Mouse (Mus musculus) urinary bladder, postnatal 14 days (tissue): ENCODE measurements around the gene Stag1.

ENCODE experiments used
- DNase-seq: peaks from one replicate; pipeline ENCODE4 v3.0.0; 2021; ENCODE audit warnings: low spot score

Stag1 gene

DNA sequence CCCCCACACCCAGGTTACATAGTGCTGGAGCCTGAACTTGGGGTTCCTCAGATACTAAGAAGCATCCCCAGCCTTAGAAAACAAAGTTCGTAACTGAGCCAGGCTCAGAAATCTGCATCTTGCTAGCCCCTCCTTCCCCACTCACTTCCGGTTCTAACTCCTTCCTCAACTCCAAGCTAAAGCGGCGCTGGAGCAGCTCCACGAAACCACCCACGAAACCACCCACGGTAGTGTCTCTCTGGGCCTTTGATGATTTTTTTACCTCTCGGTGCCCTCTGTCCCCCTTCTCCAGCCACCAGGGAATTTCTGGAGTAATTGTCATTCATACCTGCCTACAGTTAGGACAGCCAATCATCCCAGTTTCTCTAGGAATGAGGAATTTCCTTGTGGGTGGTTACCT is at the start of gene Stag1:
Gene Stag1, plus strand, starts transcription at position 253 of the 400 bp plus-strand sequence.
- DNase-seq, result no peak

DNA sequence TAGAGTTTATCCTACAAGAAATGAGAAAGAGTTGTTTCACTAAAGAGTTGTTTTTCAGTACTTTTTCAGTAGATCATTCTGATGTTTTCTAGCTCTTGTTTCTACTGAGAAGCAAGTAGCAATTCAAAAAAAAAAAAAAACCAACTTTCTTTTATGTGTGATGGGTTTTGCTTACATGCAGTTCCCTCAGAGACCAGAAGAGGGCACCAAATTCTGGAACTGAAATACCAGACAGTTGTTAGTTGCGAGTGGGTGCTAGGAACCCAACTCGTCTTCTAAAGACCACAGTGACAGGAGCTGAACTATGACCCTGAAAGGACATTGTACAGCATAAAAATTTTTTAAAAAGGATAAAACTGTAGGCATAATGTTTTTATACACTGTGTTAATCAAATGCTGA is 49.3 kb upstream of the Stag1 start:
- DNase-seq, result no peak

DNA sequence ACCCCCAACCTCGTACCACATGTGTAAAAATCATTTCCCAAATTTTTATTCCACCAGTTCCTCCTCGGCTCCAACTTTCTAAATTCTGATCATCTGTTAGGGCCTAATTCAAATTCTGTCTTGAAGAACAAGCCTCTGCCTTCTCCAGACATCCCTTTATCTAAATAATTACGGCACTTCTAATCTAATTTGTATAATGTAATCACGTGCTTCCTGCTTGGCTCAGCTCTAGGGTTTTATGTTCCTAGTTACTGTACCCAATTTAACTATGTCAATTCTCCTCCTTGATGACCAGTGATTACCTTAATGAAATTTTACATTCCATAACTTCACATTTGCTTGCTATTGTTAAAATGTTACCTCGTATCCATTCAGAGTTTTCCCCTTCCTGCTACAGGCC is 41.9 kb upstream of the Stag1 start:
- no peak for DNase-seq

DNA sequence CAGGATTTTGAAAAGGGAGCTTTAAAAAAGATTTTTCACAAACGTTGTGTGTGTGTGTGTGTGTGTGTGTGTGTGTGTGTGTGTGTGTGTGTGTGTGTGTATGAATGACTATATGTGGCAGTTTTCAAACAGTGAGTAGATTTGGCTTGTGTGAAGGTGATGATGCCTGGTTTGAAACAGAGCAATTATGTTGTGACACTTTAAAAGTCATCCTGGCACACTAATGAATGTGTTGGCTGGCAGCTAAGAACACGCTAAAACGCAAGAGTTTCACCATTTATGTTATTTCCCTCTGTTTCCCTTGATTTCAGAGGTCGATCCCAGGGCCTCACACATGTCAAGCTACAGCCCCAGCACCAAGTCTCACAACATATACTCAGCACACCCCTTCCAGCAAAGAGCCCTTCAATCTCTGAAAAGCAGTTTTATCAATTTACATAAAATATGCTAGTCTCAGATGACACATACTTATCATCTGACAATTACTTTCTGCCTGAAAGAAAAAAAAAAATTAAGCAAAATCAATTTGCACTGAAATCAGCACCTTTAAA is 39.5 kb upstream of the Stag1 start:
- no peak for DNase-seq

DNA sequence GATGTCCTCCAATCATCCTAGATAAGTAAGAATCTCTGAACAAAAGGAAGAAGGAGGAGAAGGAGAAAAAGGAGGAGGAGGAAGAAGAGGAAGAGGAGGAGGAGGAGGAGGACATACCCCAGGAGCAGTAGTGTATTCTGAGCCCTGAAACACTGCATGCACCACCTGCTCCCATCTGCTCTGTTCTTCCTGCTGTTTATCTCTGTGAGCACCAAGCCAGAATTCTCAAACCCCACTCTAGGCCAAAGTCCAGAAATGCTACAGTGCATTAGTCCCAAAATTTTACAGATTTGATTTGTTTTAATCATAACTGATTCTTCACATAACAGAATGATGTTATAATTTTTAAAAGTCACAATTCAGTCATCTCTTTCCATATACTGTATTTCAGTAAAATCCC is 38.6 kb upstream of the Stag1 start:
- no peak for DNase-seq

DNA sequence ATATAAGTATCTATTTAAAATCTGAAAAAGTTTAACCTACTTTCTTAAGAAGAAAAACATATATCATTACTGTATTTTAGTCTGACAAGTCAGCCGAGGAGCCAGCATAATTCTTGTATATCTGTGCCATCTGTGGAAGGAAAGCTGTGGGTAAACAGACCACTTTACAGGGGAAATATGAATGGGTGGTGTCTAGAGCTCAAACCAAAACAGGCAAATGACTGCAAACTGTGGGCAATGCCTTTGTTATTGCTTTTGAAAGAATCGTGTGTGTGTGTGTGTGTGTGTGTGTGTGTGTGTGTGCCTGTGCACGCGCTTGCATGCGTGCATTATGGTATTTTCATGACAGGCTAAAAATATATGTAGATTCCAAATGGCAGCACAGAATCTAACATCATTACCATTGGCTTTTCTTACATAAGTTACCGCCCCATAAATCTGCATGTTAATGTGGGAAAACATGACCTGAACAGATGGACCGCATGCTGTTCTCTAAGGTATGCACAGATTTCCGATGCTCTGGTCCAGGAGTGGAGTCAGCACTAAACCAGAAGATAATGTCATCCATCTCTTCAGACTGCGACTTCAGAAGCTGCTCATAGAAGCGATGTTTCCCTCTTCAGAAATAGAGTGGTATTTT is 37.2 kb upstream of the Stag1 start:
- DNase-seq, result no peak

DNA sequence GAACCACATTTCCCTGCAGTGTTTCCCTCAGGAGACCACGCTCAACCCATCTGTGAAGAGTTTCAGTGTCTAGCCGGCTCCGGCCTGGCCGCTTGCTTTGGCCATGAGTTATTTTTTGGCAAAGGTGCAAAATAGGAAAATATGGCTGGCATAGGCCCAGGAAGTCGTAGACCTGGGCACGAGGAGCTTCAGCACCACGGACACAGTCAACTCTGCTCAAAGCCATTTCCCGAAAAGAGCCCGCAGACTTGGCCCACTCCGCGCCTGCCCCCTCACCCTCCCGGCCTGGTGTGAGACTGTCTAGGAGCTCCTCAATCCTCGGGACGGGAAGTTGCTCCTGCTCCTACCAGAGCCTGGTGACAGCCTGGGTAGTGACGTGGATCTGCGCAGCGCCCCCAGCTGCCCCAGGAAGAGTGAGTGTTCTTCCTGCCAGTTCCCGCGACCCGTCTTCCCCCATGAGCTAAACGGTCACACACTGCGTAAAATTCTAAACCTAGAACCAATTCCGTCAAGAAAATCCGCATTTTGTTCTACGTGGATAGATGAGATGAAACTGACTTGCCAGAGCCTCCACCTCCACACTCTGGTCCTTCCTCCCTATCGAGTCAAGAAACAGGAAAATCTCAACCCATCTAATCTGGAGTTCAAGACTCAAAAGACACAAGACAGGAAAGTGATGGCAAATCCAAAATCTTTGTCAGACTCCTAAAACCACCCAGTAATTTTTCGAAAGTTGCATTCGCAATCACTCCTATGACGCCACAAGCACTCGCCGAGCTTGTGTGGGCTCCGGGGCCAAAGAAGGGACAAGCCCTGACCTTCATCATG is 27.6 kb upstream of the Stag1 start:
- peak; percentile 34 for DNase-seq

DNA sequence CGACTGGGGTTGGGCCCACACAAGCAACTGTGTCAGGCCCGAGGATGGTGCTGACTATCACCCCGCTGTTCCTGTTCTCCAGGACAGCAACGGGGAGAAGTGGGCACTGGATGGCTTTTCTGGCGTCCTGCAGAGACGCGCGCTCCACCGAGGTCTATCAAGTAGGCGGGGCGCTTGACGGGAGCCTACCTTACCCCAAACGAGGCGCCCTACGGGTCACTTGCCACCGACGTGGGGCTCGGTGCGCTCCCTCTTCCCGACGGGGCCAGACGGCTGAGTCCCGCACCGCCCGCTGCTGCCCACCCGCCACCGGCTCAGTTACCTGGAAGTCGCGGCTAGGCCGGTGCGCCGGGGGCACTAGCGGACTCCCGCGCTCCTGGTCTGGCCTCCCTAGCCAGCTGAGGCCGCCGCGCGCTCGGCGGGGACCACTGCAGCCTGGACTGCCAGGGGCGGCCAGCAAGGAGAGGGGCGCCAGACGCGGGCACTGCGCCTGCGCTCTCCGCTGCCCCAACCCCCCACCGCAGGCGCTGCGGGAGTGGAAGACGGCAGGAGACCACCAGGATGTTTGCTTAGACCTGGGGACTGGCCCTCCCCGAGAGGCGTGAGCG is 26.9 kb upstream of the Stag1 start, which contains the start of gene Slc35g2:
Gene Slc35g2, minus strand, starts transcription at position 465 of the 608 bp plus-strand sequence.
- peak; percentile 11 for DNase-seq

DNA sequence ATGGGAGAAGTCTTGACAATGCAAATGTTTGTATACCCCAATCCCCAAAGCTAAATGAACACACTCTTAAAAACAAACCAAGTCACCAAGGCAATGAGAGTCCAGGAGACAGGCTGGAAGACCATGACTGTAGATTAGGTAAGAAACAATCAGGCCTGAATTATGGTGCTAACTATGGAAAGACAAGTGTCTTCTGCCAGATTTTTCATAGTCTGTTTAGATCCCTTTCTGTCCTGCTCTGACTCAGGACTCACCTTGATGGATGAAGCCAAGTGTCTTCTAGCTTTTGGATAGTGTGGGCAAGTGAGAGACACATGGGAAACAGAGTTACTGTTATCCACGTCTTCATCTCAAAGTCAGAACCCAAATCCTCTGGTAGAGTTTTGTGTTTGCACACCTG is 26.1 kb upstream of the Stag1 start:
- DNase-seq, result no peak

DNA sequence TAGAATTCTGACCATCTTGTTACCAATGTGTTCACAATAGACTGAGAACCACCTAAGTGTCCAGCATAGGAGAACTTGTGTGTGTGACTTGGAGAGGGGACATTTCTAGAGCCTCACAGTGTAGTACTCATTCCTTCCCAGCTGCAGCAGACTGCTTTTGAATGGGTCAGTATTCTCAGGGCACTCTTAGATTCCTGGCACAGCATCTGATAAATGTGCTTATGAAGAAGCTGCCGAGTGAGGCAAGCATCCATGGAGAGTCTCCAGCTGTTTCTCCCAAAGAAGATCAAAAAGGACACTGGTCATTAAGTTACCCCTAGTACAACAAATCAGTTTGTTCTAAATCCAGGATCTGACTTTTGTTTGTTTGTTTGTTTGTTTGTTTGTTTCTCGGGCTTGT is 24.3 kb upstream of the Stag1 start:
- no peak for DNase-seq

DNA sequence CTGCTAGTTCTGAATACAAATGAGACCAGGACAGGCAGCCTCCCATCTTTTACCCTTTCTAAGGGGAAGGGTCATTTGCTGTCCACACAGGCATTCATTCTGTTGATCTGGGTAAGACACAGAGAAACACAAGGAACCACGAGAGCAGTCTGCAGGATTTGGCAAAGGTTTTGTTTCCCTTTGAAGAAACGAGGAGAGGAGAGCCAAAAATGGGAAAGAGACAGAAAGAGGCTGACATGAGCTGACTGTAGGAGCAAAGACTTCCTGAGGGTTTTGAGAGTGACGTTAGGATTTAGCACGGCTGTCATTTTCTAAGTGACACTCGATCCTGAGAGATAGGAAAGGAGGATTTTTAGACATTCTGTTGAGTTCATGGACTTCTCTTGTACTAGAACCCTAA is 23.7 kb upstream of the Stag1 start:
- DNase-seq, result no peak

DNA sequence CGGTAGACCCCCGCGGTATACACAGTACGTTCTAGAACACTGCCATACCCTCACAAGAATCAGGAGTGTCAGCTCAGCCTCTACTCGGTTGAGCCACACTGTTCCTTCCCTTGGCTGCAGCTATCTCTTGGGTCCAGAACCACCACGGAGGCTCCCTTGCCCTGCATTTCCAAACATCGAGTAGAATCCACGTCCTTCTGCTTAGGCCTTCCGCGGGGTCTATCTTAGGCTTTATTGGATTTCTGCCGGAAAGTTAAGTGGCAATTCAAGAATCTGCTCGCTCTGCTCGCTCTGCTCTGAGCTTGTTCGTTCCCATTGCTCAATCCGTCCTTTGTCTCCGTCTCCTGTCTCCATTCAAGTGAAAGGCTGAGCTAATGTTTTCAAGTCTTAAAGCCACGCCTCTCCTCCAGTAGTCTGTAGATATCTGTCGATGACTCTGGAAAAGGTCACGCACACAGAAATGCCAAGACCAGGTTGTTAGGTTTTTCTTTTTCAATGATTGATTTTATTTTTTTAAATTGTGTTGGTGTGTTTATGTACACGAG is 17.3 kb upstream of the Stag1 start:
- DNase-seq, result no peak

DNA sequence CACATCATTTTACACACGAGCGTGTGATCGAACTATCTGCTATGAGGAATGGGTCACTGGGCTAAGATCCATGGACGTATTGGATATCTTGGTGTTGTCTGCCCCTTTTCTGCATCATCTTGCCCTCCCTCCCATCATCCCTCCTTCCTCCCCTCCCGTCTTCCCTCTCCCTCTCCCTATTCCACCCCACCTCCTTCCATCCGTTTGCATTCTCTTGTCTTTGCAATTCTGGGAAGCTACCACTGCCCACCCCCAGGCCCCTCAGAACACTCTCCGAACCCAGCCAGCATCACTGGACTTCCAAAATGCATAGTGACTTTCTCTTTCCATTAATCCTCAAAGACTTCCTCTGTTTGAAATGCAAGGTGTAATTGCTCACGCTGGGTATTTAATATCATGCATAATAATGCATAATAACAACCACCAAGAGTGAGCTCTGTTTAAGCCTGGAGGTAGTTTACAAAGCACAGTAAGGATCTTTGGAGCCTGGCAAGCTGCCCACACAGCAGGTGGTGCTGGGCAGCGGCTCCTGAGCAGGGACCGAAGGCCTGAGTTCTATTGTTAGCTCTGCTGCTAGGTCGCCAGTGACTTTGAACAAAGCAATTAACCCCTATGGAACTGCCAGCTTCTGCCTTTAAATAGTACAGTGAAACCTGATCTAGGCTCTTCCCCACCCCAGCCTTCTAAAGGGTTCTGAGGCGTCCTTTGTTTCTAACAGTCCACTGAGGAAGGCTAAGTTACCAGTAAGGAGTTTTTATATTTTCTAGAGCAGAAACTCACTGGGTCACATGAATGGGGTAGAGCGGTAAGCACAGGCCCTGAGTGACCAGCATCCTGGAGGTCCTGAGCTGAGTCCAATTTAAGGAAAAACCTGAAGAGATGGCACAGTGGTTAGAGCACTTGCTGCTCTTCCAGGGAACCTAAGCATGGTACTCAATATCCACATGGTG is 15.8 kb upstream of the Stag1 start:
- peak; percentile 43 for DNase-seq

DNA sequence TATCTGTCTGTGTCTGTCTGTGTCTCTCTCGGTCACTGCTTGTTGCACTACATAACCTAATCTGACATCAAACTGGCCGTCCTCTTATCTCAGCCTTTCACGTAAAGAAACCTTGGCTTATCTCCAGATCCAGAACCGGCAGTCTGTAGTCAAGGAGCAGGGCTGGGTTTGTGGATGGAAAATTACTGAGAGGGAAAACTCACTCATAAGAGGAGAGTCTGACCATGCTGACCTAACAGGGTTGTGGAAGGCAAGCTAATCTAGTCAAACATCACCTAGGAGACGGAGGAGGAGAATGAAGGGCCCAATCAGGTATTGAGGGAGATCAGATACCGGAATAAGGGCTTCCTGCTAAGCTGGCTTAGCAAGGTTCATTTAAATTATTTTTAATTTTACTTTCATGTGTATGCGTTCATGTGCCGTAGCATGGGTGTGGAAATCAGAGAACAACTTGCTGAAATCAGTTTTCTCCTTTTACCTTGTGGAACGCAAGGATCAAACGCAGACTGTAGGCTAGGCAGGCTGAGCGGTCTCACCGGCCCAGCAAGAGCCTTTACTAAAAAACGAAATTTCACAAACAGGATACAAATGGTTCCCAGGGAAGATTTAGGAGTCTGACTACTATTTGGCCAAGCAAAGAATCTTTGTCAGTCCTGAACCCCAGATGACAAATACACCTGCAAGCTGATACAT is 14.6 kb upstream of the Stag1 start:
- peak; percentile 42 for DNase-seq

DNA sequence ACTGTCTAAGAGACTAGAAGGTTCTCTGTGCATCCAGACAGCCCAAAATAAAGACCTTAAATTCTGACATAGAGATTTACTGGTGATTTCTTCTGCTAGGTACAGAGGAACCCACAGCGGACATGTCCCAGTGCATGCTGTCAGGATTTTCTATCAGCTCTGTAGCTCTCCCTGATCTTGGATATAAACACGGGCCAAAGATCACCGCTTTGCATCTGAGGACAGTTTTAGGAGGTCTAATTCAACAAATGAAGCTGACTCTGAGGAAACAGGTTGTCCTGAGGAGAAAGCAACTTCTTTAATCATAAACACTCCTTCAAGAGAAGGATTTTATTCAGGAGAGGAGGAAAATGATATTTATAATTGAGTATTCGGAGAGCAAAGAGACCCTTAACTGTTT is 13.6 kb upstream of the Stag1 start:
- DNase-seq, result no peak

DNA sequence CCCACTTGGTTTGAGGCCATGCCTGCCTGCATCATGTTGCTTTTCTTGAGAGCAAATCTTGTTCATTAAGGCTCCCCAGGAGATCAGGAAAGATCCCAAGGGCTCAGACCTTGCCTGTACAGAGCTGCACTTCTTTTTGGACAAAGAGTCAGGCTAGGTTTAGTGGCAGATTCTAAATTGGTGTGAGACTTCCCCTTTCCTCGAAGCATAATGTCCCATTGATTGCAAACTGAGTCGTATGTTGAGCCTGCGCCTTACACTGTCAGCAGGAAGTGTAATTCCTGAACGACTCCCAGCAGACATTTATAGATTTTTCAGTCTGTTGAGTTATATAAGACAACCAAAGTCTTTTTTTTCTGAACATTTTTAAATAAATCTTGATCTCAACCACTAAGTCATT is 7.1 kb upstream of the Stag1 start:
- DNase-seq, result no peak

DNA sequence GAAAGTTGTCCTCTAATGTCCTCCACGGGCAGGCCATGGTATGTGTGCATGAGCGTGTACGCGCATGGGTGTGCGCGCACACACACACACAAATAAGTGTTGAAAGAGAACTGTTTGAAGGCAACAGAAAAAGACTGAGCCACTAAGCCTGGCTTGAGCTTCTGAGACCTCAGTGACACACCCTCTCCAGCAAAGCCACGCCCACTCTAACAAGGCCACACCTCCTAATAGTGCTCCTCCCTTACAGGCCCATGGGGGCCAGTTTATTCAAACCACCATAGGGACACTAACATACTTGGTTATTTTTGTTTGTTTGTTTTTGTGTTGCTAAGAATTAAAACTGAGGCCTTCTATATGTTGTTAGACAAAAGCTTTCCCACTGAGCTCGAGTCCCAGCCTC is 1.3 kb upstream of the Stag1 start:
- no peak for DNase-seq

DNA sequence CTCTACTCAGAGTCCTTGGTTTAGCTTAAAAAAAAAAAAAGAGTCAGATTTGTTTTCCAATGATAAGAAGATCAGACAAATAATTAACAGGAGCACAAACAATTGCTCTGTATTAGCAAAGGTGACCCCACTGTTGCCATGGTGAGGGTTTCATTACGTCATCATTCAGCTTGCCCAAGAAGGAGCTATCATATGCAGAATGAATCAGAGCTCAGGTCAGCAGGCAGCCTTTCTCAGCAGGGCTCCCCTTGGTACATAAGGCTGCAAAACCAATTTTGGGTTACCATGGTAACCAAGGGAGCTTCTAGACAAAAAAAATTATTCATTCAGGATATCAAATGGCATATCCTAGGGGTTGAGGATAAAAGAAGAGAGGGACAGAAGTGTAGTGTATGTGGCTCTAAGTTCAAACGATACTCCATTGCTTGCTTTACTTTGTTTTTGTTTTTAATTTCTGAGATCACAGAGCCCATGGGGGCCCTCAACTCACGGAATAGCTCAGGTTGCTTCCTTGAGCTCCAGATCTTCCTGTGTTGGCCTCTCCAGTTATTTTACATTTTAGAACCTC is 2.2 kb downstream of the Stag1 start:
- DNase-seq, result no peak

DNA sequence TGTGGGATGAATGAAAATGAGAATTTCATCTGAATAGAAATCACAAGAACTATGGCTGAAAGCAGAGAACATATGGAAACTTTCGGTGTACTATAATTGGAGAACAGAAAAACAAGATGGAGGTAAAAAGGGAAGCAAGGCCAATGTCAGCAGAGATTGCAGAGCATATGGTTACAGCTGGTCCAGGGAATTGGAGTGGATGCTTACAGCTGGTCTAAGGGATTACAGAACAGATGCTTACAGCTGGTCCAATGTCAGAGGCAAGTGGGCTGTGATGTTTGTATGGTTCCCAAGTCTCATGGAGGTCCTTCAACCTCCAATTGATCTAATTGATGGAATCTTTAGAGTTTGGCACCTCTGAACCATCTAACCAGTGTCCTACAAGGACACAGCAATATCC is 4.5 kb downstream of the Stag1 start:
- no peak for DNase-seq

DNA sequence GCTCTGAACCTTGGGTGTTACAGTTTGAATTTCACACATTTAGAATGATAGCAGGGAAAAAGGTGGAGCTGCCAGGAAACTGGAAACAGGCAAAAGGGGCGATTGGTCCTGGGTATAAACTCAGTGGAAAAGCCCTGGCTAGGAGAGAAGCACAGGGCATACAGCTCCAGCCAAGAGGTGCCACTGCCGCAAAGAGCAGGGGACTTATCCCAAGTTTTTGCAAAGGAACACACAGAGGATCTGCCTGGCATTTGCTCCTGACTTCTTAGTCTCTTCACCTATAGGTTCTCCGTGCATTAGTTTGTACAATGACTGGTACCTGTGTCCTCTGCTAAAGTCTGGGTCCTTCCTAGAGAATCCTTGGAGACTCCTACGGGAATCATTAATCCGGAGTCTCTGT is 5.6 kb downstream of the Stag1 start:
- no peak for DNase-seq

DNA sequence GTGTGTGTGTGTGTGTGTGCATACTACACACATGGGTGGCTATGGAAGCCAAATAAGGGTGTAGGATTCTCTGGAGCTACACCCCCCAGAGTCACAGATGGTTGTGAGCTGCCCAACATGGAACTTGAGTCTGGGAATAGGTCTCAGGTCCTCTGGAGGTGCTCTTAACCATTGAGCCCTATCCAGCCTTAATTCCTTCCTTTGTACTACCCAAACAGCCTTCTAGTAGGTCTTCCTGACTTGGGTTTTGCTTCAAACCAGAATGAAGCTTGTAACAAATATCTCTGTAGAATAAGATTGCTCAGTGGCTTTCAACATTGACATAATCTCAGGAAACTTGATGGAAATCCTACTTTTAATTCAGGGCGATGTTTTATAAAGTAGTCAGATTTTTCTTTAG is 7.9 kb downstream of the Stag1 start:
- DNase-seq, result no peak
